Mouse (Mus musculus) limb, embryonic 15.5 days (tissue): ENCODE results near the gene Ccdc9. TPM values are rescaled to one million over a fixed set of nuclear protein-coding genes. Genes with fewer than 3 reads are reported as not detected.
"Not testable (repeated sequence)": the region's sequence is repeated elsewhere in the genome, so short reads cannot be mapped to it uniquely, and the experiment has no call there.

ENCODE experiments used
- ATAC-seq: fragments of 200-750 bp; cut with Nextera tagmentation; 2 replicates; pipeline ENCODE4 v1.8.0; 2017; ENCODE audit warnings: low read depth, moderate TSS enrichment; ENCODE audit not compliant: insufficient number of reproducible peaks, low FRiP score, low TSS enrichment
- H3K27ac ChIP-seq: fragments of 300-500 bp; sonication (generic); 2 replicates; pipeline ENCODE4 v1.5.1; 2015; ENCODE audit warnings: moderate library complexity, mild to moderate bottlenecking, inconsistent platforms
- H3K27me3 ChIP-seq: fragments of 300-500 bp; sonication (generic); 2 replicates; pipeline ENCODE4 v1.6.1; 2015; ENCODE audit warnings: inconsistent platforms
- H3K36me3 ChIP-seq: fragments of 300-500 bp; sonication (generic); 2 replicates; pipeline ENCODE4 v1.6.1; 2015; ENCODE audit warnings: inconsistent platforms
- H3K4me1 ChIP-seq: fragments of 300-500 bp; sonication (generic); 2 replicates; pipeline ENCODE4 v1.6.1; 2015; ENCODE audit warnings: inconsistent platforms
- H3K4me2 ChIP-seq: fragments of 300-500 bp; sonication (generic); 2 replicates; pipeline ENCODE4 v1.6.1; 2015; ENCODE audit warnings: mild to moderate bottlenecking, inconsistent platforms
- H3K4me3 ChIP-seq: fragments of 300-500 bp; sonication (generic); 2 replicates; pipeline ENCODE4 v1.5.1; 2015; ENCODE audit warnings: mild to moderate bottlenecking, inconsistent platforms
- H3K9ac ChIP-seq: fragments of 300-500 bp; sonication (generic); 2 replicates; pipeline ENCODE4 v1.6.1; 2015; ENCODE audit warnings: inconsistent platforms
- H3K9me3 ChIP-seq: fragments of 300-500 bp; sonication (generic); 2 replicates; pipeline ENCODE4 v1.6.1; 2016; ENCODE audit warnings: inconsistent platforms
- WGBS: fragments of 180-500 bp; shearing (Covaris S2); methylation state at CpG from one replicate; pipeline ENCODE4 v1.1.7; 2015; 5-methylcytosine and 5-hydroxymethylcytosine counted together
- polyA plus RNA-seq: library from polyadenylated mRNA; unstranded; fragments of >200 nt; fragmentation: Nextera tagmentation; extraction: Ambion mirVana; gene quantifications from 2 replicates; pipeline ENCODE4 v1.2.1, GENCODE M21; 2015

Gene Ccdc9
- polyA plus RNA-seq, 1 experiment from 2014 or later, result 26.6 TPM

DNA sequence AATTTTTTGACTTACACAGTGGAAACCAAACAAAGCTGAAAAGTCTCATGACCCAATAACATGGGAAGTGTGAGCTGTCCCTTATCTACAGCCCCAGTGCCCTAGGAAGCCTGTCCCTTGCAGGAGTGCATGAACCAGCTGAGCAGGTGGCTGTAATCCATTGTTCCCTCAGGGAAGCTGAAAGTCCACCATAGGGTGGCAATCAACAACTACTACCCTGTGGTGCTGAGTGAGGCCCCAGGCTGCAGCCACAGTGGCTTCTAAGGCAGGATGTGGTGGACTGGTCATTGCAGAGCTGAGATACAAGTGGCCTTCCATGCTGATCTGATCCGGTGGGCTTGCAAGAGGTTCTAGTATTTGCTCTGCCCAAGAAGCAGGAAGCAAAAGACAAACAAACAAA, 25.5 kb downstream of the Ccdc9 start:
- 75% methylated on average over 1 of the region's 1 CpGs for WGBS
- H3K27me3 ChIP-seq, result no peaks in the 10 kb centered on the region
- H3K27ac ChIP-seq, result no peak overlapping the region

DNA sequence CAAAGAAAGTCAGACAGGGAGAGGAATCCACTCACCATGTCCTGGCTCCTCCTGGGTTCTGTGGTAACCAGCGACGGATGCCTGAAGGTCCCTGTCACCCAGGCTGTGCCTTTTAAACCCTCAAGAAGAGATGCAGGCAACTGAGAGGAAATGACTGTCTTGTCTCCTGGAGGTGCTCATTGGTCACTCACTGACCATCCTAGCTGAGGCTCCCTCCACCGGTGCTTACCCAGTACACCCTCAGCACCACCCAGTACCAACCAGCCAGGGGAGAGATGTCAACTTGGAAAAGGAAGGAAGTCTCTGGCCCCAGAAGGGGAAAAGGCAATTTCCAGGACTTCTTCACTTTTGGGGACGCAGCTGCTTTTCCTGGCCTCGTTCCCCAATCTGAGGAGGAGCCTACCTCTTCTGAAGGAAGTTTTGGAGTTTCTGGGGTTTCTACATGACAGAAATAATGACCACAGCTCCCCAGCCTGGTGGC, 27.4 kb downstream of the Ccdc9 start, which contains the start of gene C5ar1:
Gene C5ar1, minus strand, starts transcription at position 431 of the 481 bp plus-strand sequence.
- no peak for ATAC-seq
- H3K27ac ChIP-seq, result no peak within 1 kb of the TSS
- 78% methylated on average over 5 of the region's 5 CpGs for WGBS
- no peak within 1 kb of the TSS for H3K4me2 ChIP-seq
- H3K4me3 ChIP-seq, result no peak within 1 kb of the TSS
- H3K27me3 ChIP-seq, result no peaks in the 10 kb centered on the region
- H3K9ac ChIP-seq, result no peak within 1 kb of the TSS
- no peaks in the 10 kb centered on the region for H3K4me1 ChIP-seq
- no peaks in the 10 kb centered on the region for H3K36me3 ChIP-seq
- H3K9me3 ChIP-seq, result no peaks in the 10 kb centered on the region

More for the DNA sequence above, 25.5 kb downstream of the Ccdc9 start:
- Histone ChIP-seq H3K4me1 (no peaks in the 10 kb centered on the region), H3K4me3 (no peak overlapping the region), H3K36me3 (no peaks in the 10 kb centered on the region), H3K9me3 (no peaks in the 10 kb centered on the region), H3K4me2 (no peak overlapping the region), H3K9ac (no peak overlapping the region)
- no peak for ATAC-seq

DNA sequence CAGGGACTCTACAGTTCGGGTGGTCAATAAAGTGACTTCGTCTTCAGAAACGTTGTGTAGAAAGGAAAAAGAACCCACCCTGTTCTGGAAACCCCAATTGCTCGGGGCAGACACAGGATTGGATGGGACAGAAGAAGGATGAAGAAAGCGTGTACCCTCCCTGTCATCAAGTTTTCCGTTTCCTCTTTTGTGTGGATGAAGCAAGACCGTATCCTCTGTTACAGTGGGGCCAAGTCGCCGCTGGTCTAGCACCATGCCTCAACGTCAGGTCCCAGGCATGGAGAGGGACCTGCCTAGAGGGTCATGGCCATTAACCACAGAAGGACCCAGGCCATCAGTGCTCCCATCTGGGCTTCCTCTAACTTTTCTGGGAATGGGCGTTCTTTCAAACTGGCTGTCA, 28.8 kb downstream of the Ccdc9 start:
- no peak for ATAC-seq
- Histone ChIP-seq H3K4me1 (no peaks in the 10 kb centered on the region), H3K9ac (no peak overlapping the region), H3K27ac (no peak overlapping the region), H3K9me3 (no peaks in the 10 kb centered on the region), H3K27me3 (no peaks in the 10 kb centered on the region), H3K36me3 (no peaks in the 10 kb centered on the region), H3K4me3 (no peak overlapping the region), H3K4me2 (no peak overlapping the region)
- WGBS, result 86% methylated on average over 11 of the region's 11 CpGs

DNA sequence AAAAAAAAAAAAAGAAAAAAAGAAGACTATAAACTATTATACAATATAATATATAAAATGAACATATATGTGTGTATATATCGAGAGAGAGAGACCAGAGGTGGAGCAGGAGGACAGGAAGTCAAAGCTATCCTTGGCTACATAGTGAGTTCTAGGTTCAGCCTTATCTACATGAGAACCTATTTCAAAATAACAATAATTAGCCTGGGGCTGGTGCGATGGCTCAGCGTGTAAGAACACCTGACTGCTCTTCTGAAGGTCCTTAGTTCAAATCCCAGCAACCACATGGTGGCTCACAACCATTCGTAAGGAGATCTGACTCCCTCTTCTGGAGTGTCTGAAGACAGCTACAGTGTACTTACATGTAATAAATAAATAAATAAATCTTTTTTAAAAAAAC, 30.6 kb downstream of the Ccdc9 start:
- H3K36me3 ChIP-seq, H3K4me1 ChIP-seq, H3K4me3 ChIP-seq, H3K9me3 ChIP-seq, H3K27me3 ChIP-seq, ATAC-seq, H3K9ac ChIP-seq, H3K27ac ChIP-seq, H3K4me2 ChIP-seq: not testable (repeated sequence)
- WGBS, result 80% methylated on average over 4 of the region's 4 CpGs

DNA sequence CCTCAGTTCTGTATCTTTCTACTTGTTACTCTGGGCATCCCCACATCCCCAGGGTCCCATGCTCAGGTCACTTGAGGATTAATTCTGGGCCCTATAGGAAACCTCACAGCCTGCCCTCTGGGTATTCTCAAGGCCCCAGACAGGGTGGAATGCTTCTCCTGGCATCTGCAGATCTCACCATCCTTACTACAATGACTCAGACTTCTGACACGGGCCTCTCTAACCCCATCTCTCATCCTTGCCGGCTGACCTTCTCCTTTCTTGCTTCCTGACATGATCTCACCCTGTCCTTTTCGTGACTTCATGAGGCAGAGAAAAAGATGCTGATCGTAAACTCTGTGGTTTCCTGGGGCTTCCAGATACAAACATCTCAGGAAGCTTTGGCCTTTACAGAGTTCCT, 32.4 kb downstream of the Ccdc9 start:
- 50% methylated on average over 4 of the region's 4 CpGs for WGBS
- no peak for ATAC-seq
- H3K9ac ChIP-seq, result no peak overlapping the region
- H3K9me3 ChIP-seq, result no peaks in the 10 kb centered on the region
- H3K27me3 ChIP-seq, result no peaks in the 10 kb centered on the region
- H3K4me3 ChIP-seq, result no peak overlapping the region
- H3K4me1 ChIP-seq, result no peaks in the 10 kb centered on the region
- H3K36me3 ChIP-seq, result no peaks in the 10 kb centered on the region
- H3K4me2 ChIP-seq, result no peak overlapping the region
- H3K27ac ChIP-seq, result no peak overlapping the region

DNA sequence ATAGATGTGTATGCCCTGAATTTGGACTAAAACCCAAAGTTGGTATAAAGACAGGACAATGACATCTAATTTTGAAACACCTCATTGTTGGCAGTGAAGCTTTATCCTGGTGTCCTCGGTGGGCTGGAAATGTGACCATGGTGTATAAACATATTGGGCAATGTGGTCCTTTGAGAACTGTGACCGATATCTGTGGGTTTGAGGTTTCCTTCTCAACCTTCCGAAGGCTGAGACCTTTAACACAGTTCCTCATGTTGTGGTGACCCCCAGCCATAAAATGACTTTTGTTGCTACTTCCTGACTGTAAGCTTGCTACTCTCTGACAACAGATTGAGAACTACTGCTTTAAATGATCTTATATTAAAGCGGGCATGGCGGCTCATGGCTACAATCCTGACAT, 35.9 kb downstream of the Ccdc9 start:
- no peak overlapping the region for H3K4me3 ChIP-seq
- H3K4me1 ChIP-seq, result no peaks in the 10 kb centered on the region
- no peaks in the 10 kb centered on the region for H3K27me3 ChIP-seq
- 82% methylated on average over 5 of the region's 5 CpGs for WGBS
- no peak for ATAC-seq
- no peaks in the 10 kb centered on the region for H3K36me3 ChIP-seq
- no peak overlapping the region for H3K9ac ChIP-seq
- no peaks in the 10 kb centered on the region for H3K9me3 ChIP-seq
- H3K27ac ChIP-seq, result no peak overlapping the region
- H3K4me2 ChIP-seq, result no peak overlapping the region

DNA sequence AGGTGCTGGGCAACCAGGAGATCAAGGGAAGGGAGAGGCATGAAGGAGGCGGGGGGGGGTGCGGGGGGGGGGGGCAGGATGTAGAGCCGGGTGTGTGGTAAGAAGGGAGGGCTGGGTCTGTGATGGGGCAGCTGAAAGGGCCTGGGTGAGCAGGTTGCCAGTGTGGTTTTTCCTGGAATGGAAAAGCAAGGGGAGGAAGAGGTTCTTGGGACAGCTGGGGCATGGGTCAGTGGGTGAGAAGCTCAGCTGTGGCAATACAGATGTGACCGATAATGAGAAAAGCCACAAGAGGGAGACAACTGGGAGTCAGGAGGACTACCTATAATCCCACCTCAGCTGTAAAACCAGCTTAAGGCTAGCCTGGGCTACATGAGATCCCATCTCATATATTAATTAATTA, 40.6 kb downstream of the Ccdc9 start:
- Histone ChIP-seq H3K9ac (no peak overlapping the region), H3K36me3 (no peaks in the 10 kb centered on the region), H3K4me3 (no peak overlapping the region), H3K27ac (no peak overlapping the region), H3K4me1 (no peaks in the 10 kb centered on the region), H3K9me3 (no peaks in the 10 kb centered on the region), H3K27me3 (no peaks in the 10 kb centered on the region), H3K4me2 (no peak overlapping the region)
- no peak for ATAC-seq
- WGBS, result 57% methylated on average over 1 of the region's 4 CpGs

DNA sequence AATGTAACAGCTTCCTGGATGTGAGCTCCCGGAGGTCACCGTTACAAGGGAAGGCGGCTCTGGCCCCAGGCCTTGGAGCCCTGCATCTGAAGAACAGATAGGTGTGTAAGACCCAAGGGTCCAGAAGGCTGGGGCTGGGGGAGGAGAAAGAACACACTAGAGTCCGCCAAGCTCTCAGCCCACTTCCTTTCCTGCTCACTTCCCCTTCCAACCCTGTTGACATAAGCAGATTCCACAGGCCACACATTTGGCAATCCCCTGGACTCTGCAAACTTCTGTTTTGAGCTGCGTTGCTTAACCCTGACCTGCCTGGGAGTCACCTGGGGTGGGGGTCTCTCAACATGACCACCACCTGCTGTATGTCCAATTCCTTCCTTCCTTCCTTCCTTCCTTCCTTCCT, 42.5 kb downstream of the Ccdc9 start, which contains the start of gene C5ar2:
Gene C5ar2, minus strand, starts transcription at position 88 of the 400 bp plus-strand sequence.
- no peaks in the 10 kb centered on the region for H3K27me3 ChIP-seq

DNA sequence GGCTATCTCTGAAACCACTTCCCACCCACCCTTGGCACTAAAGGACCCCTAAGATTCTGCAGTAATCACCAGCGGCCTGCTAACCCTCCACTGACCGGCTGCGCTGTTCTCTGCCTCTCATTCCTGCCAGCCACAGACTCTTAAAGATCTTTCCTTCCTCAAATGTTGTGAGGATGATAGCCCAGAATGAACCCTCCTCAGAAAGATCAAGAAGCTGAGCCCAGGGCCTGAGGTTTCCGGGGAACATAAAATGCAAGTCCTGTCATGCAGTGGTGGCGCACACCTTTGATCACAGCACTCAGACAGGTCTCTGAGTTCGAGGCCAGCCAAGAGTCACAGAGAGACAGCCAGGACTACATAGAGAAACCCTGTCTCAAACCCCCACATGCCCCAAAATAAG, 44.4 kb downstream of the Ccdc9 start:
- 74% methylated on average over 6 of the region's 6 CpGs for WGBS

More for the DNA sequence above, 42.5 kb downstream of the Ccdc9 start, which contains the start of gene C5ar2:
- H3K36me3 ChIP-seq, result no peaks in the 10 kb centered on the region
- no peaks in the 10 kb centered on the region for H3K4me1 ChIP-seq
- no peak within 1 kb of the TSS for H3K4me3 ChIP-seq
- no peak for ATAC-seq
- H3K27ac ChIP-seq, result no peak within 1 kb of the TSS
- H3K4me2 ChIP-seq, result no peak within 1 kb of the TSS
- no peaks in the 10 kb centered on the region for H3K9me3 ChIP-seq
- no peak within 1 kb of the TSS for H3K9ac ChIP-seq
- 71% methylated on average over 5 of the region's 5 CpGs for WGBS

DNA sequence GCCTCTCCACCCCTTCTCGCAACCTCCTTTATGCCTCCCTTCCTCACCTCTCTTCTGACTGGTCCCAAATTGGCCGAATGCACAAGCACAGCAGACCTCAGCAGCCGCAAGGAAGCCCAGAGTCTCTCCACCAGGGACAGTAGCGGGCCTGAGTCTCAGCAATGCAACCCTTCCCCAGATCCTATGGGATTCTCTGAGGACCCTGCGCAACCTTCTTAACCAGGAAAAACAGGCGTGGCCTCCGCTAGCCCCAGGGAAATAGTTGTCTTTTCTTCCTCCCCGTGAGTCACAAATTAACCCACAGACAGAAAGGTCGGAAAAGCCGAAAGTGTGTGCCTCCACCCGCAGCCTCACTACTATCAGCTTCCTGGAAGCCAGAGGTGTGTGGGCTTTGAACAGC, 44.8 kb downstream of the Ccdc9 start:
- H3K27me3 ChIP-seq, result no peaks in the 10 kb centered on the region
- no peaks in the 10 kb centered on the region for H3K36me3 ChIP-seq
- no peak overlapping the region for H3K4me3 ChIP-seq
- H3K9me3 ChIP-seq, result no peaks in the 10 kb centered on the region
- WGBS, result 51% methylated on average over 11 of the region's 11 CpGs
- no peaks in the 10 kb centered on the region for H3K4me1 ChIP-seq
- no peak overlapping the region for H3K9ac ChIP-seq
- ATAC-seq, result no peak
- H3K27ac ChIP-seq, result no peak overlapping the region
- no peak overlapping the region for H3K4me2 ChIP-seq

More for the DNA sequence above, 44.4 kb downstream of the Ccdc9 start:
- H3K27ac ChIP-seq, result no peak overlapping the region
- no peaks in the 10 kb centered on the region for H3K4me1 ChIP-seq
- H3K9me3 ChIP-seq, result no peaks in the 10 kb centered on the region
- no peak for ATAC-seq
- H3K4me3 ChIP-seq, result no peak overlapping the region
- H3K9ac ChIP-seq, result no peak overlapping the region
- H3K4me2 ChIP-seq, result no peak overlapping the region
- no peaks in the 10 kb centered on the region for H3K36me3 ChIP-seq
- H3K27me3 ChIP-seq, result no peaks in the 10 kb centered on the region

DNA sequence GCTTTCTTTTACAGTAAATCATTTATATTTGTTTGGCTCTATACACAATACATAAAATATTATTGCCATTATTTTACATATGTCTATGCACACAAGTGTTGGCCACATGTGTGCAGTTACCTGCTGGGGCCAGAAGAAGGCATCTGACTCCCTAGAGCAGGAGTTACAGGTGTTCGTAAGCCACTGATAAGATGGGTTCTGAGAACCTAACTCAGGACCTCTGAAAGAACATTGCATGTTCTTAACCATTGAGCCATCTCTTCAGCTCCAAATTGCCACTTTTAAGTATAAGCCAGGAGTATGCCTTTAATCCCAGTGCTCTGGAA, 45.7 kb downstream of the Ccdc9 start:
- H3K9ac ChIP-seq, result no peak overlapping the region
- no peaks in the 10 kb centered on the region for H3K9me3 ChIP-seq
- H3K4me3 ChIP-seq, result no peak overlapping the region
- H3K27me3 ChIP-seq, result no peaks in the 10 kb centered on the region
- H3K4me1 ChIP-seq, result no peaks in the 10 kb centered on the region
- 89% methylated on average over 1 of the region's 1 CpGs for WGBS
- no peak for ATAC-seq
- H3K27ac ChIP-seq, result no peak overlapping the region
- no peaks in the 10 kb centered on the region for H3K36me3 ChIP-seq
- H3K4me2 ChIP-seq, result no peak overlapping the region

DNA sequence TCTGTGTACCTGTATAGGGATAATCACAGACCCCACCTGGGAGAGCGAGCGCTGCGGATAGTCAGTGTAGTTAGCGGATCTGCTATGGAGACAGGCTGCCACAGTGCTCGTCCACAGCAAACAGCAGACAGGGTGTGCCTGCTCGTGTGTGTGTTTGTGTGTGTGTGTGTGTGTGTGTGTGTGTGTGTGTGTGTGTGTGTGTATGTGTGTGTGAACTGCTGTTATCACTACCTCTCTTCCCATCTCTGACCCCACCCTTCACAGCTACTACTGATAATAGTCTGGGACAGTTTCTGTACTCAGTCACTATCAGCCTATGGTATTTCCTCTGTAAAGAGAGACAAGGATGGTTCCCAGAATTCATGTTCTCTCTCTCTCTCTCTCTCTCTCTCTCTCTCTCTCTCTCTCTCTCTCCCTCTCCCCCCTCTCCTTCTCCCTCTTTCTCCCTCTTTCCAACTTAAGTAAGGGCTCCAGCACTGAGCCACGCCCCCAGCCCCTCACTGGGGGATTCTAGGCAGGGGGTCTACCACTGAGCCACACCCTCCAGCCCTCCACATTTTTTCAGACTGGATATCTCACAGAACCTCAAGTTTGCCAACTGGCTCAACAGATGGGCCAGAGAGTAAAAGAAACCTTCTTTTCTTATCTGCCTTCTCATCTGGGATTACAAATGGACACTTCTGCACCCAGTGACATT, 46.2 kb downstream of the Ccdc9 start:
- ATAC-seq, result no peak
- 74% methylated on average over 7 of the region's 7 CpGs for WGBS

DNA sequence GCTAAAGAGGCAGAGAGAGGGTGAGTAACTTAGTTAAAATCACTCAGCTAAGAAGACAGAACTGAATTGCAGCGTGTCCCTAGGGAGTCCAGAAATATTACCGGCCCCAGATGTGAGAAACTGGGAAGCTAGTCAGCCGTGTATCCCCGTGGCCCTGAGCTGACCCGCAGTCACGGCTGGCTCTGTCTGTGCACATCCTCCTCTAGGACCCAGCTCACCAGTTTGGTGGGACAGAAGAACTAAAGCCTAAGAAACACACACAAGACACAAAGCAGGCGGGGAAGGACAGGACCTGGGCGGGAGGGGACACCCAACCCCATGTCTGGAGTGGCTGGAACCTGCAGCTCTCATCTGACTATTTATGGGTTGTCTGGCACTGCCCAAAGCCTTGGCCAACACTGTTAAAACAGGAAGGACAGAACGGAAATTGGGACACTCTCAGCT, 47.0 kb downstream of the Ccdc9 start:
- no peak for ATAC-seq
- no peaks in the 10 kb centered on the region for H3K4me1 ChIP-seq
- H3K4me2 ChIP-seq, result no peak overlapping the region
- no peak overlapping the region for H3K9ac ChIP-seq
- no peak overlapping the region for H3K27ac ChIP-seq
- no peaks in the 10 kb centered on the region for H3K36me3 ChIP-seq
- H3K9me3 ChIP-seq, result no peaks in the 10 kb centered on the region
- 53% methylated on average over 9 of the region's 9 CpGs for WGBS
- H3K4me3 ChIP-seq, result no peak overlapping the region
- H3K27me3 ChIP-seq, result no peaks in the 10 kb centered on the region

More for the DNA sequence above, 46.2 kb downstream of the Ccdc9 start:
- Histone ChIP-seq H3K4me3 (no peak overlapping the region), H3K27me3 (no peaks in the 10 kb centered on the region), H3K36me3 (no peaks in the 10 kb centered on the region), H3K9ac (no peak overlapping the region), H3K27ac (no peak overlapping the region), H3K4me2 (no peak overlapping the region), H3K9me3 (no peaks in the 10 kb centered on the region), H3K4me1 (no peaks in the 10 kb centered on the region)
